Mouse (Mus musculus): ENCODE results near the gene Arpc1b.
"Not testable (repeated sequence)": the region's sequence is repeated elsewhere in the genome, so short reads cannot be mapped to it uniquely, and the experiment has no call there.

The Arpc1b gene

GRCm38 (mm10) chr5:145114606-145115473 is 825 bp downstream of the Arpc1b start:
- peak; percentile 41 for DNase-seq (ENCODE audit: low read depth, low spot score)

GRCm38 (mm10) chr5:145115736-145116135 is 1.7 kb downstream of the Arpc1b start:
- DNase-seq (ENCODE audit: low read depth, low spot score) = no peak

GRCm38 (mm10) chr5:145116316-145116715 is 2.3 kb downstream of the Arpc1b start:
- DNase-seq (ENCODE audit: low read depth, low spot score) = peak; percentile 47

GRCm38 (mm10) chr5:145116916-145117315 is 2.9 kb downstream of the Arpc1b start:
- peak; percentile 45 for DNase-seq (ENCODE audit: low read depth, low spot score)

- DNase-seq (ENCODE audit: low read depth, low spot score) = no peak
These were observed 4.0 kb downstream of the Arpc1b start for GRCm38 (mm10) chr5:145118005-145118404.

- no peak for DNase-seq (ENCODE audit: low read depth, low spot score)
These were observed 4.4 kb downstream of the Arpc1b start for GRCm38 (mm10) chr5:145118461-145118860.

GRCm38 (mm10) chr5:145119385-145119784 is 5.4 kb downstream of the Arpc1b start:
- DNase-seq (ENCODE audit: low read depth, low spot score) = no peak

GRCm38 (mm10) chr5:145120921-145121320 is 6.9 kb downstream of the Arpc1b start:
- no peak for DNase-seq (ENCODE audit: low read depth, low spot score)

GRCm38 (mm10) chr5:145123396-145123795 is 9.4 kb downstream of the Arpc1b start:
- DNase-seq (ENCODE audit: low read depth, low spot score) = no peak

GRCm38 (mm10) chr5:145126580-145126979 is 12.6 kb downstream of the Arpc1b start:
- DNase-seq (ENCODE audit: low read depth, low spot score) = no peak

GRCm38 (mm10) chr5:145129124-145129523 is 15.1 kb downstream of the Arpc1b start:
- peak; percentile 29 for DNase-seq (ENCODE audit: low read depth, low spot score)

- DNase-seq (ENCODE audit: low read depth, low spot score) = not testable (repeated sequence)
These were observed 15.8 kb downstream of the Arpc1b start for GRCm38 (mm10) chr5:145129773-145130172.

GRCm38 (mm10) chr5:145130191-145130590 is 16.2 kb downstream of the Arpc1b start:
- peak; percentile 93 for DNase-seq (ENCODE audit: low read depth, low spot score)

- no peak for DNase-seq (ENCODE audit: low read depth, low spot score)
These were observed 17.0 kb downstream of the Arpc1b start for GRCm38 (mm10) chr5:145130995-145131394.

GRCm38 (mm10) chr5:145133275-145133674 is 19.3 kb downstream of the Arpc1b start:
- DNase-seq (ENCODE audit: low read depth, low spot score) = not testable (repeated sequence)

- DNase-seq (ENCODE audit: low read depth, low spot score) = no peak
These were observed 24.8 kb downstream of the Arpc1b start for GRCm38 (mm10) chr5:145138836-145139235.

- DNase-seq (ENCODE audit: low read depth, low spot score) = peak; percentile 97
These were observed 25.8 kb downstream of the Arpc1b start, which contains the start of the genes Pdap1 and Bud31 for GRCm38 (mm10) chr5:145139571-145140519. TSS of gene Pdap1 (minus strand) at chr5:145140238. TSS of gene Bud31 (plus strand) at chr5:145140362.

- DNase-seq (ENCODE audit: low read depth, low spot score) = no peak
These were observed 26.6 kb downstream of the Arpc1b start for GRCm38 (mm10) chr5:145140611-145141010.

- no peak for DNase-seq (ENCODE audit: low read depth, low spot score)
These were observed 33.7 kb downstream of the Arpc1b start for GRCm38 (mm10) chr5:145147748-145148147.

GRCm38 (mm10) chr5:145149294-145149693 is 35.3 kb downstream of the Arpc1b start:
- DNase-seq (ENCODE audit: low read depth, low spot score) = no peak

GRCm38 (mm10) chr5:145152690-145153089 is 38.7 kb downstream of the Arpc1b start:
- no peak for DNase-seq (ENCODE audit: low read depth, low spot score)

GRCm38 (mm10) chr5:145161361-145161760 is 47.3 kb downstream of the Arpc1b start:
- no peak for DNase-seq (ENCODE audit: low read depth, low spot score)

All from brain, adult 2 months (tissue).